Mouse (Mus musculus): ENCODE data around the gene Fam161a. TPM values are rescaled to one million over a fixed set of nuclear protein-coding genes. Genes with fewer than 3 reads are reported as not detected.

Fam161a gene
- total and polyA plus RNA-seq, 3 experiments = 1.4 to 2.0 (median 1.5) TPM

DNA sequence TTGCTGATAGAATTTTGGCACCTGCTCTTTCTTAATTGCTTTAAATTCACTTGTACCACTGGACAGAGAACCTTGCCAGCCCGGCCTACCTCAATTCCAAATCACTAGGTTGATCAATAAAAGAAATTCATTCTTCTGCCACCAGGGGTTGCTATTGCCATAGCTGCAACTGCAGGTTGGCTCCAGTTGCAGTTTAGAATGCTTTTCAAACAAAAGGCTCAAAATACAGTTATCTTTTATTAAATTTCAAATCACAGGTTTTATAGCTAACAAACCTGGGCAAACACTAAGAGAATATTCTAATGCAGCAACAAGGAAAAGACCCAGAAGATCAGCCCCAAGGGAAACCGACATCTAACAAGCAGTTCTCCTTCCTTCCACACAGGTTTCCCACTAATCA is 20.0 kb upstream of the Fam161a start:
- no peak for TF ChIP-seq JUN (IDR thresholded peaks at IDR 0.05; ENCODE audit: insufficient read depth, low read depth, low read length)
- no peak for TF ChIP-seq BHLHE40 (IDR thresholded peaks at IDR 0.05; ENCODE audit: low read depth, low read length)
- no peak for TF ChIP-seq TCF12 (IDR thresholded peaks at IDR 0.05; ENCODE audit: low read depth, low read length)
- TF ChIP-seq ZC3H11A (IDR thresholded peaks at IDR 0.05; ENCODE audit: low read depth, low read length) = peak; percentile 46
- TF ChIP-seq TBP (conservative IDR thresholded peaks at IDR 0.05; ENCODE audit: low read depth, low read length) = no peak
- TF ChIP-seq CTCF (conservative IDR thresholded peaks at IDR 0.05 in 1 of 2, IDR thresholded peaks at IDR 0.05 in 1 of 2; ENCODE audit: low read depth in 2 of 2, low read length in 2 of 2) = peak; percentile 74 to 94
- TF ChIP-seq SIN3A (IDR thresholded peaks at IDR 0.05; ENCODE audit: low read length) = peak; percentile 75
- 0 out of 2 replicates have a peak, but pooled peaks have one; percentile 31 for TF ChIP-seq ZNF384 (IDR thresholded peaks at IDR 0.05; ENCODE audit: low read depth, low read length)
- TF ChIP-seq MXI1 (IDR thresholded peaks at IDR 0.05; ENCODE audit: low read depth, low read length) = no peak
- TF ChIP-seq IRF4 (IDR thresholded peaks at IDR 0.05; ENCODE audit: low read depth, low read length) = no peak
- no peak for TF ChIP-seq EP300 (IDR thresholded peaks at IDR 0.05; ENCODE audit: low read length)
- no peak for TF ChIP-seq GABPA (IDR thresholded peaks at IDR 0.05; ENCODE audit: insufficient replicate concordance, low read depth, low read length)
- TF ChIP-seq USF1 (IDR thresholded peaks at IDR 0.05; ENCODE audit: low read depth, low read length) = no peak
- TF ChIP-seq ELF1 (IDR thresholded peaks at IDR 0.05; ENCODE audit: low read depth, low read length) = 0 out of 2 replicates have a peak, but pooled peaks have one; percentile 10
- peak; percentile 55; the same call in 1 of the 2 replicates for TF ChIP-seq MAZ (IDR thresholded peaks at IDR 0.05; ENCODE audit: low read depth, low read length)
- TF ChIP-seq POLR2A (IDR thresholded peaks at IDR 0.05; ENCODE audit: low read depth, low read length) = no peak
- TF ChIP-seq POLR2AphosphoS2 (IDR thresholded peaks at IDR 0.05; ENCODE audit: low read depth, low read length) = no peak
- TF ChIP-seq MAFK (IDR thresholded peaks at IDR 0.05; ENCODE audit: insufficient replicate concordance, low read length) = 0 out of 2 replicates have a peak, but pooled peaks have one; percentile 10
- TF ChIP-seq HCFC1 (IDR thresholded peaks at IDR 0.05; ENCODE audit: low read depth, low read length) = peak; percentile 48; the same call in 1 of the 2 replicates
- TF ChIP-seq E2F4 (IDR thresholded peaks at IDR 0.05; ENCODE audit: insufficient replicate concordance, low read depth, low read length) = 0 out of 2 replicates have a peak, but pooled peaks have one; percentile 56
- no peak for TF ChIP-seq NELFE (IDR thresholded peaks at IDR 0.05; ENCODE audit: low read depth, low read length)
- no peak for TF ChIP-seq NRF1 (IDR thresholded peaks at IDR 0.05; ENCODE audit: low read depth, low read length)
- TF ChIP-seq UBTF (IDR thresholded peaks at IDR 0.05; ENCODE audit: low read depth, low read length) = no peak
- TF ChIP-seq RAD21 (IDR thresholded peaks at IDR 0.05; ENCODE audit: low read depth, low read length) = peak; percentile 98
- TF ChIP-seq CHD2 (IDR thresholded peaks at IDR 0.05; ENCODE audit: low read length) = no peak
- TF ChIP-seq SMC3 (IDR thresholded peaks at IDR 0.05; ENCODE audit: low read depth, low read length) = peak; percentile 81
- Histone ChIP-seq H3K9me3 (replicated peaks; ENCODE audit: low read length) (no peaks in the 10 kb centered on the region), H3K27me3 (replicated peaks) (no peaks in the 10 kb centered on the region), H3K4me3 (replicated peaks in 1 of 3; ENCODE audit: low read depth in 2 of 3, low read length in 2 of 3, poor library complexity in 1 of 3) (no peak overlapping the region), H3K36me3 (replicated peaks in 1 of 2; ENCODE audit: control insufficient read depth in 1 of 2, insufficient read depth in 1 of 2, low read length in 1 of 2) (peaks cover 0 to 8% of the 10 kb centered on the region in 2 experiments), H3K4me2 (ENCODE audit: insufficient read depth, low read depth, poor library complexity, severe bottlenecking) (no peak overlapping the region), H3K79me2 (replicated peaks; ENCODE audit: control insufficient read depth, extremely low read depth, insufficient read depth, poor library complexity, severe bottlenecking) (peaks cover 20% of the 10 kb centered on the region), H3K27ac (ENCODE audit: insufficient read depth, low read depth) (no peak overlapping the region), H3K9ac (ENCODE audit: insufficient read depth, low read depth) (no peak overlapping the region), H3K4me1 (ENCODE audit: control insufficient read depth in 1 of 2, insufficient read depth in 2 of 2) (peaks cover 0 to 31% of the 10 kb centered on the region in 2 experiments; a peak in 2 of 4 replicates)
- dilution Hi-C loops (cut with MboI; ENCODE audit: extremely low pct_ligation_motif_present, extremely low pct_unique_long_range_greater_than_20kb, low sequenced_read_pairs) = no loop called here
- peak; percentile 77 for DNase-seq (ENCODE audit: extremely low read depth)
- in situ Hi-C loops (cut with MboI; ENCODE audit: low pct_ligation_motif_present, low pct_unique_long_range_greater_than_20kb, low sequenced_read_pairs) = no loop called here

Measured in CH12.LX (cell line).